Mouse (Mus musculus) spleen, adult 2 months (tissue): ENCODE measurements around the gene Efna4. TPM values are rescaled to one million over a fixed set of nuclear protein-coding genes. Genes with fewer than 3 reads are reported as not detected.

Source experiments
- DNase-seq, 2 experiments: peaks; one replicate each; pipeline versions ENCODE4 v3.0.0 to v3.0.0-alpha.2; 2012 to 2021; ENCODE audit warnings: low spot score in 2 of 2, low read depth in 1 of 2
- H3K27ac ChIP-seq: fragments of 200-500 bp; 2 replicates; pipeline ENCODE4 v1.5.1; 2012; ENCODE audit warnings: low read length, inconsistent platforms; ENCODE audit not compliant: insufficient read depth
- H3K27me3 ChIP-seq: fragments of 200-500 bp; 2 replicates; pipeline ENCODE4 v1.6.1; 2012; ENCODE audit warnings: mild to moderate bottlenecking, moderate library complexity, low read length, inconsistent platforms; ENCODE audit not compliant: control insufficient read depth, insufficient read depth
- H3K36me3 ChIP-seq: fragments of 200-500 bp; 2 replicates; pipeline ENCODE4 v1.6.1; 2012; ENCODE audit warnings: mild to moderate bottlenecking, low read length, inconsistent platforms; ENCODE audit not compliant: control insufficient read depth, insufficient read depth
- H3K4me1 ChIP-seq: fragments of 200-500 bp; 2 replicates; pipeline ENCODE4 v1.6.1; 2011; ENCODE audit warnings: inconsistent platforms; ENCODE audit not compliant: control insufficient read depth, insufficient read depth, insufficient read length
- H3K4me3 ChIP-seq: fragments of 200-500 bp; 2 replicates; pipeline ENCODE4 v1.5.1; 2011; ENCODE audit warnings: mild to moderate bottlenecking, inconsistent platforms; ENCODE audit not compliant: insufficient read depth, insufficient read length; ENCODE audit errors: extremely low read depth
- CTCF ChIP-seq: fragments of 200-500 bp; IDR thresholded peaks from 2 replicates; pipeline ENCODE4 v1.5.1; 2011; ENCODE audit warnings: mild to moderate bottlenecking, inconsistent platforms; ENCODE audit not compliant: insufficient read depth, insufficient read length, insufficient replicate concordance; ENCODE audit errors: extremely low read depth
- POLR2A ChIP-seq: fragments of 200-500 bp; IDR thresholded peaks from 2 replicates; pipeline ENCODE4 v1.6.1; 2011; ENCODE audit warnings: low read depth, low read length, inconsistent platforms
- WGBS: fragments of 180-500 bp; shearing (Covaris S2); methylation state at CpG from one replicate; pipeline ENCODE4 v1.1.7; 2018; 5-methylcytosine and 5-hydroxymethylcytosine counted together
- polyA plus RNA-seq: library from polyadenylated mRNA; depleted of rRNA; stranded (reverse); fragments of >200 nt; gene quantifications from 2 replicates; pipeline ENCODE4 v1.2.3, GENCODE M21; 2012

Efna4 gene
- polyA plus RNA-seq, 1 experiment: 0.62 TPM

DNA sequence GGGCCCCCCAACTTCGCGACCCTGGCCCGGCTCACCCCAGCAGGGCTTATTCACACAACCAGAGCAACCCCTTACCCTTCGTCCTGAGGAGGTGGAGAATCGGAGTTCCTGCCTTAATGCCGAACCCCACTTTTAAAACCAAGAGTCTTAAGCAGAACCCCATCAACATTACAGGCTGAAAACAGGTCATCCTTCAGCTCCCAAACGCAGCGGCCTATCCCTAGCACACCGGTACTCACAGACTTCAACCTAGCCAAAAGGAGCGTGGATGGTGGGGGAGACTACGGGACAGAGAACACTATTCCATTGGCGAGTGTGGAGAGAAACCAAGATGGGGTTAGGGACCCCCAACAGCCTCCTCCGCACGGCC lies 15.7 kb downstream of the Efna4 start:
- Histone ChIP-seq H3K27me3 (peaks cover 38% of the 10 kb centered on the region), H3K4me3 (peak overlapping the region; percentile 24; the same call in 1 of the 2 replicates), H3K27ac (no peak overlapping the region), H3K36me3 (no peaks in the 10 kb centered on the region), H3K4me1 (peaks cover 22% of the 10 kb centered on the region)
- TF ChIP-seq CTCF (no peak), POLR2A (no peak)
- no peak for DNase-seq
- WGBS: 4% methylated on average over 14 of the region's 14 CpGs

DNA sequence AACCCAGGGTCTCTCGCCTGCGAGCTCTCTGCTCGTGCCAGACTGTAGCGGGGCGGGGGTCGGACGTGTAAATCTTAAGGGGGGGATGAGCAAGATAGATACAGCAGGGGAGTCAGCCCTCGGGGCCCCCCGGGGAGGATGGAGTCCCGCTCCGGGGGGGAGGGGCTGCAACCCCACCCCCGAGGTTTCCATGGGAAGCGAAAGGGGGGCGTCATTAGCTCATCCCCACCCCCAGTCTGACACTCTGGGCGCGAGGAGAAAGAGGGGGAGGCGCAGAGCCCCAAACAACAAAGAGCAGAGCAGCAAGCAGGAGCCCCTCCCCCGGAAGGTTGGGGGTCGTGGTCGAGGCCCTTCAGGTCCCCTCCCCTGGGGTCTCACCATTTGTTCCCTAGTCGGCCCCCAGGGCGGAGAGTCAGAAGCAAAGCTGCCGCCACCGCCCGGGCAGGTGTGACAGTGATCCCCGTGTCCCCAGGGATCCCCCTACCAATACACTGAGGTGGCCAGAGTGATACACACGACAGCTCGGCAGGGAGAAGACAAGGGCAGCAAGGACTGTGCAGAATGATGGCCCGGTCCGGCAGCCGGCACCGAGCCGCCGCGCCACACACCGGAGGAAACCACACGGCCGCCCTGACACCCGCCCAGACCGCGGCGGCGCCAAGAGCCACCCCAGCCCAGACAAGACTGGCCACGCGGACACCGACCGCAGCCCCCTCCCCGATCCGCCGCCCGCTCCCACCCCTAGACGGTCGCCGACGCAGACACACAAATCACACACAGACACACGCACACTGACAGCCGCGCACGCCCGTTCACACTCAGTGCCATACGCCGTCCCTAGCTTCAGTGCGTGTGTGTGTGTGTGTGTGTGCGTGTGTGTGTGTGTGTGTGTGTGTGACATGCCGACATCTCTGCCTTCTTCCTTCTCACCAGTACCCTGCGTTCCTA lies 16.4 kb downstream of the Efna4 start:
- no peak for DNase-seq
- H3K36me3 ChIP-seq: no peaks in the 10 kb centered on the region
- H3K27me3 ChIP-seq: peaks cover 38% of the 10 kb centered on the region
- H3K4me3 ChIP-seq: peak overlapping the region; percentile 17; the same call in 1 of the 2 replicates
- H3K27ac ChIP-seq: no peak overlapping the region
- H3K4me1 ChIP-seq: peaks cover 22% of the 10 kb centered on the region
- 2% methylated on average over 66 of the region's 66 CpGs for WGBS
- TF ChIP-seq CTCF (no peak), POLR2A (no peak)

DNA sequence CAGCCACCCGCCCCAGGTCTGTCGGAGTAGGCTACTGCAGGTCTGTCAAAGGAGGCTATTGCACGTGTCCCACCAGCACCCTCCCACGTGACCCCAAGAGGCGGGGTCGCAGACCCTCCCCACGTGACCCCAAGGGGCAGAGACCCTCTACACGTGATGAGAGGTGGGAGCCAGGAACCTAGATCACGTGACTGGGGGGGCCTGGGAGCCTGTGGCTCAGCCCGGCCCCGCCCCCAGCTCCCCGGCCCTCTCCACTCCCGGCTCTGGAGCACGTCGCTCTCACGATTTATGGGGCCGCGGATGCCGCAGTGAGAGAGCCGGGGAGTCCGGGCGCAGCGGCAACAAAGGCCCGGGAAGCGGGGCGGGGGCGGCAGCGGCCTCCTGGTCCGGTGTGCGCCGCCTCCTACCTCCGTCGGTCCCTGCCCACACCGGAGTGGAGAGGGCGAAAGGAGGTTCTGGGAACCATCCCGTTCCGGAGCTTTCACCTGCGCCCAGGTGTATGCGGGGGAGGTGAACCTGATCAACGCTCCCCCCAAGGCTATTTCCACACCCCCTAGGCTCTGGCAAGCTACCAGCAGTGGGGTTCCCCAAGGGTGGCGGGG lies 17.1 kb downstream of the Efna4 start:
- no peak for DNase-seq
- H3K4me3 ChIP-seq: no peak overlapping the region
- H3K27ac ChIP-seq: no peak overlapping the region
- H3K36me3 ChIP-seq: no peaks in the 10 kb centered on the region
- peaks cover 39% of the 10 kb centered on the region for H3K27me3 ChIP-seq
- WGBS: 2% methylated on average over 41 of the region's 41 CpGs
- TF ChIP-seq CTCF (no peak), POLR2A (no peak)
- H3K4me1 ChIP-seq: peaks cover 22% of the 10 kb centered on the region

DNA sequence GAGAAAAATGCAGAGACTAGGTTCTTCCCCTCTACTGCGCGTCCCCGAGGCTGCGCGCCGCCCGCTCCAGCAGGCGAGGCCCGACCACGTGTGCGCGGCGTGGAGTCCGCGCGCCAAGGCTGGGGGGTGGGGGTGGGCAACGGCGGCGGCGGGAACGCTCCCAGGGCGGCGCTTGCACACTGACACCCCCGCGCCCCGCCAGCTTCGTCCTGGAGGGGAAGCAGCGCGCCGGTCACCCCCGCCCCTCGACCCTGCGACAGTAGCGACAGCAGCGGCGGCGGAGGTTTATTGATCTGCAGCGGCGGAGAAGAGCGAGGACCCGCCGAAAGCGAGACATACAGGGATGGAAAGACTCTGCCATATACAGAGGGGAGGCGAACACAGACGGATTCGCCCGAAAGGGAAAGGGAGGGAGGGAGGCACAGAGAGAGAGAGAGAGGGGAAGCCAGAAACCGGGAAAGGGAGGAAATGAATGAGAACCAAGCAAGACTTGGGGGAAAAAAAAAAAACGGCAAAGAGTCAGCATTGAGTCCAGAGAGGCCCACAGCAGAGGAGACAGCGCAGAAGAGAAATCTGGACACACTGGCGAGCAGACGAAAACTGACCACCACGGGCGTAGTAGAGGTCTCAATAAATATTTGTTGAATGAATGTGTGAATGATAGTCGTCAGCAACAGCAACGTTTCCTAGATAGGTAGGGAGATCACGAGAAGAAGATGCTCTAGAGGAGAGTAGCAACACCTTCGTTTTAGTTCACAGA lies 18.1 kb downstream of the Efna4 start:
- WGBS: 5% methylated on average over 58 of the region's 58 CpGs
- Histone ChIP-seq H3K27me3 (peaks cover 39% of the 10 kb centered on the region), H3K27ac (no peak overlapping the region), H3K36me3 (no peaks in the 10 kb centered on the region), H3K4me1 (peaks cover 27% of the 10 kb centered on the region), H3K4me3 (no peak overlapping the region)
- TF ChIP-seq POLR2A (no peak), CTCF (no peak)
- no peak for DNase-seq

DNA sequence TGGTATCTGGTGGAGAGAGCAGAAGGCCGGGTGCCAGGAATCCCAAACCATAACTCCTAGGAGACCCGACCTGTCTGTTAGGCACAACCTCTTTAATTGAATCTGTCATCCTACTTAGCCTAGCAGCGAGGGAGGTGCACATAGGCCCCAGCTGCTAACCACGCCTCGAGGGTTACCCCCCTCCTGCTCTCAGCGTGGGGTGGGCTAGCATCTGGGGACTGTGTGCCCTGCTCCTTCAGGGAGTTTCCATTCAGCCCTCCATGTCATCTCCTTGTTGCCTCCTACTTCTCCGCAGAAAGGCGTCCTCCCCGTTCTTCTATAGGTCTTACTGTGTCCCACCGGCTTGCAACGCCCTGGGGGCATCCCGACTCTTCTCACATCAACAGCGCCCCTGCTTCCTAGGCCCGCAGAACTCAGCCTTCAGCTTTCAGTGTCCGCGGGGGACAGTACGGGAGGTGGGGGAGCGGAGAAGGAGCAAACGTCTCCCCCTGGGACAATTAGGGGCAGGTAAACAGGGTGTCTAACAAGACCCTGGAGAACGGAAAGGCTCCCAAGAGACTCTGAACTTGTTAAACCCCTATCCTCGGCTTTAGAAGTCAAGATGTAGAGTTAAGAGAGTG lies 18.7 kb downstream of the Efna4 start:
- Histone ChIP-seq H3K4me3 (no peak overlapping the region), H3K4me1 (peaks cover 27% of the 10 kb centered on the region), H3K36me3 (no peaks in the 10 kb centered on the region), H3K27me3 (peaks cover 37% of the 10 kb centered on the region), H3K27ac (no peak overlapping the region)
- no peak for DNase-seq
- no peak for TF ChIP-seq CTCF
- TF ChIP-seq POLR2A: no peak
- WGBS: 26% methylated on average over 21 of the region's 21 CpGs

DNA sequence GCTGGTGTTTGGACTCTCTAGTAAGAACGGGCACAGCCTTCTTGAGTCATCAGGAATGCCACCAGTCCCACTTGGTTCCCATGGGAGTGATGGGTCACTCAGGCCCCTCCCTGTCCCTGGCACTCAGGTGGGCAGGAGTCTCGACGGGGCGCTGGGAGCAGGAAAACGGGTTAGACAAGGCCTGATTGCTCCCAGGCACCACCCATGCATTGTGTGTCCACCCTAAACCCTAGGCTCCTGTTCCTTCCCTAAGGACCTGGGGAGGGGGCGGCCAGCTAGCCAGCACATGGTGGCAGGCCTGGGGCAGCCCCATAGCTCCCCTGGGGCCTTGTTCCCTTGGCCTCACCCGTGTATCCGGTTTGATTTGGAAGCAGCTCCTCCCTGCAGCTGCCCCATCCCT lies 19.5 kb downstream of the Efna4 start:
- Histone ChIP-seq H3K27ac (no peak overlapping the region), H3K4me1 (peaks cover 27% of the 10 kb centered on the region), H3K27me3 (peaks cover 37% of the 10 kb centered on the region), H3K36me3 (no peaks in the 10 kb centered on the region), H3K4me3 (no peak overlapping the region)
- TF ChIP-seq CTCF: no peak
- TF ChIP-seq POLR2A: no peak
- WGBS: 85% methylated on average over 8 of the region's 8 CpGs
- DNase-seq: no peak
